Mouse (Mus musculus) neural tube, embryonic 11.5 days (tissue): ENCODE measurements around the gene Gm4924. TPM values are rescaled to one million over a fixed set of nuclear protein-coding genes. Genes with fewer than 3 reads are reported as not detected.
A peak's percentile ranks its signal among the peaks of the same experiment; 100 is the strongest.

Experiments
- ATAC-seq: fragments of 200-750 bp; cut with Nextera tagmentation; 2 replicates; pipeline ENCODE4 v1.8.0; 2017; ENCODE audit warnings: moderate number of reproducible peaks, mild to moderate bottlenecking, moderate TSS enrichment, moderate library complexity; ENCODE audit not compliant: insufficient read depth, low FRiP score, low TSS enrichment
- DNase-seq: peaks from one replicate; pipeline ENCODE4 v3.0.0-alpha.2; 2015; ENCODE audit warnings: low spot score
- H3K27ac ChIP-seq: fragments of 300-500 bp; sonication (generic); 2 replicates; pipeline ENCODE4 v1.5.1; 2014; ENCODE audit warnings: low read depth, mild to moderate bottlenecking, low read length
- H3K27me3 ChIP-seq: fragments of 300-500 bp; sonication (generic); 2 replicates; pipeline ENCODE4 v1.6.1; 2014; ENCODE audit warnings: mild to moderate bottlenecking, low read length, mixed read lengths; ENCODE audit not compliant: control insufficient read depth, insufficient read depth
- H3K36me3 ChIP-seq: fragments of 300-500 bp; sonication (generic); 2 replicates; pipeline ENCODE4 v1.6.1; 2014; ENCODE audit warnings: mild to moderate bottlenecking, low read length, moderate library complexity, mixed read lengths; ENCODE audit not compliant: control insufficient read depth, insufficient read depth
- H3K4me1 ChIP-seq: fragments of 300-500 bp; sonication (generic); 2 replicates; pipeline ENCODE4 v1.6.1; 2014; ENCODE audit warnings: low read length, mixed read lengths; ENCODE audit not compliant: control insufficient read depth, insufficient read depth
- H3K4me2 ChIP-seq: fragments of 300-500 bp; sonication (generic); 2 replicates; pipeline ENCODE4 v1.6.1; 2014; ENCODE audit warnings: low read depth, mild to moderate bottlenecking, moderate library complexity
- H3K4me3 ChIP-seq: fragments of 300-500 bp; sonication (generic); 2 replicates; pipeline ENCODE4 v1.5.1; 2014; ENCODE audit warnings: low read depth, low read length
- H3K9ac ChIP-seq: fragments of 300-500 bp; sonication (generic); 2 replicates; pipeline ENCODE4 v1.6.1; 2014; ENCODE audit warnings: mild to moderate bottlenecking, low read length
- H3K9me3 ChIP-seq: fragments of 300-500 bp; sonication (generic); 2 replicates; pipeline ENCODE4 v1.6.1; 2016; ENCODE audit warnings: low read length; ENCODE audit not compliant: control insufficient read depth
- WGBS: fragments of 180-500 bp; shearing (Covaris S2); extraction: QIAGEN DNeasy Blood & Tissue Kit; methylation state at CpG from one replicate; pipeline ENCODE4 v1.1.7; 2014; 5-methylcytosine and 5-hydroxymethylcytosine counted together
- polyA plus RNA-seq: library from polyadenylated mRNA; unstranded; fragments of >200 nt; fragmentation: Nextera tagmentation; extraction: Ambion mirVana; gene quantifications from 2 replicates; pipeline ENCODE4 v1.2.1, GENCODE M21; 2014

Gene Gm4924
- polyA plus RNA-seq: 7.8 and 9.8 TPM in 2 replicates

DNA sequence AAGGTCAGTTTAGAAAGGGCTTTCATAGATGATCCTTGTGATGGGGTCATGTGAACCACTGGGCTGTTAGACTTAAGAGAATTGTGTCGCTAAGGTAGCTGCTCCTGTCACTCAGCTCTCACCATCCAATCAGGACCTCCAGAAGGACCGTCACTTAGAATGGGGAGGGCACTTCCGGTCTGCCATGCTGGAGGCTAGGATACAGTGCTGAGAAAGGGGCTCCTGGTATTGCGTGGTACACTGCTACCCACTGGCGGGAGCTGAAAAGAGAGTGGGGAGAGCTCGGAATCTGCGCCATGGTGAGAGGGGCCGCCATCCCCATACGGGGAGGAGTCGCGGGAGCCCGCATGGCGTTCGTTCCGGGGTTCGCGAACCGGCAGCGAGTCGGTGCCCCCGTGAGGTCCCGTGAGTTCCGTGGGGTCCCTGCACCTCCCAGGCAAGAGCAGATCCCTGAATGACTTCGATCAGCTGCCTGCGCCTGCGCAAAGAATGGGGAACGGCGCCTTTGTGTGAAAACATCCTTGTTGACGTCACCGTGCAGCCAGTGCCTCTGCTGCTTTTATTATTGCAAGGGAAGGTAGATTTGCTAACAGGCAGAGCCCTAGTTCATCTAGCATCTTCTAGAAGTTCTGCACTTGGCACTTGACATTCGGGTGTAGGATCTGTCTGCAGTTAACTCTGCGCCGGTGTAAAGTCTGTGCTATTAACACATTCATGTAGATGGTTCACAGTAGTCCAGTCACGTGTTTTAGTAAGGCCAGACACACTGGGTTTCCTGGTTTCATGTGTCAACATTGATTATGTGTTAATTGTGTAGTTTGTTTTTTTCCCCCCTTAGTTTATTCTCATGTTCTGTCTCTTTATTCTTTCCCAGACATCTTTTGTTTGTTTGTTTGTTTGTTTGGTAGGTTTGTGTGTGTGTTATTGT is at the start of gene Gm4924:
Gm4924 (plus strand) TSS at position 173 of the 928 bp plus-strand sequence.
- DNase-seq: peak; percentile 86
- H3K4me3 ChIP-seq: peak within 1 kb of the TSS; percentile 45
- H3K36me3 ChIP-seq: no peaks in the 10 kb centered on the region
- no peaks in the 10 kb centered on the region for H3K4me1 ChIP-seq
- H3K9ac ChIP-seq: peak within 1 kb of the TSS; percentile 70
- peak within 1 kb of the TSS; percentile 40 for H3K4me2 ChIP-seq
- ATAC-seq: peak; percentile 100
- WGBS: 6% methylated on average over 34 of the region's 34 CpGs
- H3K27ac ChIP-seq: peak within 1 kb of the TSS; percentile 81
- 0 out of 2 replicates have a peak, but pooled peaks cover 8% of the 10 kb centered on the region for H3K9me3 ChIP-seq
- no peaks in the 10 kb centered on the region for H3K27me3 ChIP-seq

DNA sequence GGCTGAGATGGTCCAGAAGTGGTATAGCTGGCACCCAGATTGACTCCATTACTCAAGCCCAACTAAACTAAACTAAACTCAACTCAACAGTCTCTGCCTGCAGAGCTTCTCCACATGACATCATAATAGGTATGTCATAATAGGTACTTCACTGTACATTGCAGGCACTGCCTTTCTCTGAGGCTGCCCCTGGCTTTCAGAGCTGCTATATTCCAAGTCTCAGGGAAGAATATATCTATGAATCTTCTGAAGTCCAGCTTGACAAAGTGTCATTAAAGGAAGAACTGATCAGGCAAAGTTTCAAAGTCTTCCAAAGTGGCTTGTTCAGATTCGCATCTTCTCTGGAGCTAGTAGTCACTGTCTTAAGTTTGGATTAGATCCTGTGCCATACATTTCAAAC is 37.6 kb upstream of the Gm4924 start, which contains the start of gene 4932415D10Rik:
4932415D10Rik (minus strand) TSS at position 101 of the 400 bp plus-strand sequence.
- WGBS: 93% methylated on average over 1 of the region's 1 CpGs

DNA sequence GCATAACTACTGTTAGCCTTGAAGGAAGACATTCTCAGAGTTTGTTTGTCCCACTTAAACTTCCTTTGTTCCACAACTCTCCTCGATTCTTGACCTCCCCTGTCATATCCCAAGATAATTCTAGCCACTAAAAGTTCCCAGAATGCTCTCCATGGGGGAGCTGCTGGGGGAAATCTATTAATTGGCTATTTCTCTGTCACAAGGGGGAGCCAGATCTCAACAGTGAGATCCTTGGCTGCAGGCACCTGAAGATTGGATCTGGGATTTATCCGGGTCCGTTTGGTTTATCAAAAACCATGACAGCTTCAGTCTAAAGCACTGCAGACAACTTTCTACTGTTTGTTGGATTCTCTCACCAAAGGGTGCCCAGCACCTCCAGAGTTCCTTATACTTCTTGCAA is 33.9 kb upstream of the Gm4924 start:
- no peaks in the 10 kb centered on the region for H3K36me3 ChIP-seq
- DNase-seq: no peak
- no peaks in the 10 kb centered on the region for H3K4me1 ChIP-seq
- no peak overlapping the region for H3K27ac ChIP-seq
- no peak for ATAC-seq
- WGBS: 67% methylated on average over 3 of the region's 3 CpGs
- H3K27me3 ChIP-seq: no peaks in the 10 kb centered on the region
- H3K9me3 ChIP-seq: no peaks in the 10 kb centered on the region
- H3K4me2 ChIP-seq: no peak overlapping the region
- H3K4me3 ChIP-seq: no peak overlapping the region
- no peak overlapping the region for H3K9ac ChIP-seq

More for the DNA sequence above, 37.6 kb upstream of the Gm4924 start, which contains the start of gene 4932415D10Rik:
- Histone ChIP-seq H3K4me2 (no peak within 1 kb of the TSS), H3K27me3 (no peaks in the 10 kb centered on the region), H3K9ac (no peak within 1 kb of the TSS), H3K4me1 (no peaks in the 10 kb centered on the region), H3K36me3 (no peaks in the 10 kb centered on the region), H3K9me3 (no peaks in the 10 kb centered on the region), H3K27ac (no peak within 1 kb of the TSS), H3K4me3 (no peak within 1 kb of the TSS)
- ATAC-seq (no peak), DNase-seq (no peak)

DNA sequence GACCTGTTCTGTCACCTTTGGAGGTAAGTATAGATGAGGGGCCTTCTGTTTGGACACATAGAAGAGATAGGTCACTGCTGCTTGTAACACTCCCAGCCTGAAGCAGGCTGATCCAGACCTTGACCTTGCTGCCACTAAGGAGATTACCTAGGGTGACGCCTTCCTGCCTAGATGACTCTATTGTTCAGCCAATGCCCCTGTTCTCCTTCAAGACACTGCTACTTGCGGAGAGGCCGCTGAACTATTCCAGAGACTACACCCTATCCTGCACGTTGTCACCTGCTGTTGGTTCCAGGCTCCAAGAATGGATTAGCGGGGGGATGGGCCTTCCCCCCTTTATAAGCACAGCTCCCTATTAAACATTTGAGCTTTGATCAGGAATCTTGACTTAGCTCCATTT is 24.2 kb upstream of the Gm4924 start:
- WGBS: 90% methylated on average over 5 of the region's 5 CpGs
- H3K4me1 ChIP-seq: no peaks in the 10 kb centered on the region
- no peak for ATAC-seq
- no peak overlapping the region for H3K9ac ChIP-seq
- DNase-seq: no peak
- H3K27me3 ChIP-seq: no peaks in the 10 kb centered on the region
- H3K27ac ChIP-seq: no peak overlapping the region
- H3K36me3 ChIP-seq: no peaks in the 10 kb centered on the region
- no peaks in the 10 kb centered on the region for H3K9me3 ChIP-seq
- H3K4me3 ChIP-seq: no peak overlapping the region
- no peak overlapping the region for H3K4me2 ChIP-seq

DNA sequence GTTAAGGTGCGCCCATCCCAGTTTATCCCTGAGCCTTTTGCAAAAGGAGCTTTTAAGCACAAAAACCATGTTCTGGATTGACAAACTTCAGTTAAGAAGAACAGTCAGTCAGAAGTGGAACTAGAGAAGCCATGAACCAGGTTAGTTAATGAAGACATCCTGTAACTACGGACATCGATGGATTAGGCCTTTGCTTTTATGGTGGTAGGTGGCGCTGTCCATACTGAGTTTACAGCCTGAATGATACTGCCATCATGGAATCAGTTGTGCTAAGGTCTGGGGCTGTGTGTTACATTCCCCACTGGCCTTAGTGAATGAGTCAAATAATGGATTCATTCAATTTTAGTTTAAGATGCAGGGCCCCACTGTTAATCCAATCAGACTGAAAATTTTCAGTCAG is 1.3 kb downstream of the Gm4924 start:
- no peak overlapping the region for H3K4me3 ChIP-seq

GRCm38 (mm10) chr10:82361911-82362310 is 7.9 kb downstream of the Gm4924 start:
- Histone ChIP-seq H3K4me1 (no peaks in the 10 kb centered on the region), H3K27ac (no peak overlapping the region), H3K27me3 (no peaks in the 10 kb centered on the region), H3K9ac (no peak overlapping the region), H3K9me3 (peaks cover 18% of the 10 kb centered on the region), H3K36me3 (peaks cover 2% of the 10 kb centered on the region; the same call in 1 of the 2 replicates), H3K4me3 (no peak overlapping the region), H3K4me2 (no peak overlapping the region)
- ATAC-seq (no peak), DNase-seq (no peak)
- 91% methylated on average over 9 of the region's 9 CpGs for WGBS

More for the DNA sequence above, 1.3 kb downstream of the Gm4924 start:
- DNase-seq (no peak), ATAC-seq (no peak)
- no peak overlapping the region for H3K9ac ChIP-seq
- no peaks in the 10 kb centered on the region for H3K4me1 ChIP-seq
- H3K27ac ChIP-seq: no peak overlapping the region
- 0 out of 2 replicates have a peak, but pooled peaks cover 8% of the 10 kb centered on the region for H3K9me3 ChIP-seq
- no peak overlapping the region for H3K4me2 ChIP-seq
- WGBS: 93% methylated on average over 4 of the region's 4 CpGs
- no peaks in the 10 kb centered on the region for H3K36me3 ChIP-seq
- no peaks in the 10 kb centered on the region for H3K27me3 ChIP-seq

GRCm38 (mm10) chr10:82382992-82383391 is 28.9 kb downstream of the Gm4924 start:
- Histone ChIP-seq H3K27ac (no peak overlapping the region), H3K27me3 (no peaks in the 10 kb centered on the region), H3K9me3 (peaks cover 9% of the 10 kb centered on the region), H3K4me1 (no peaks in the 10 kb centered on the region), H3K4me3 (no peak overlapping the region), H3K9ac (no peak overlapping the region), H3K4me2 (no peak overlapping the region), H3K36me3 (no peaks in the 10 kb centered on the region)
- no peak for ATAC-seq
- DNase-seq: no peak
- WGBS: 85% methylated on average over 1 of the region's 1 CpGs

DNA sequence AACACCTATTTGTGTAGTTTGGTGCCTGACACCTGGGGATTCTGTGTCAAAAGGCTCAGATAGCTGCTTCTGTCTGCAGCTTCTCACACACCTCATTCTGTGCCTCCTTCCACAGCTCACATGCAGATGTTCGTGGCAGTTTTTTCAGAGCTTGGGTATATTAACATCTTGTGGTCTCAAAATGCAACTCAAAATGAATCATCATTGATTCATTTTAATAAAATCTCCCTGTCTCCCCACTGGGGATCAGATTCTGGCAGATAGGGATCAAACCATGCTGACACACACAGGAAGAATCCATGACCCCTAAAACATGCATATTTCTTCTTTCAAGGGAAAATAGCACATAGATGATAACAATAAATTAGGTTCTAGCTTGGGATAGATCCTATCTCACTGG is 55.5 kb downstream of the Gm4924 start:
- Histone ChIP-seq H3K36me3 (no peaks in the 10 kb centered on the region), H3K27me3 (no peaks in the 10 kb centered on the region), H3K9me3 (peaks cover 6% of the 10 kb centered on the region; the same call in 1 of the 2 replicates), H3K4me3 (no peak overlapping the region), H3K4me1 (no peaks in the 10 kb centered on the region), H3K9ac (no peak overlapping the region), H3K27ac (no peak overlapping the region), H3K4me2 (no peak overlapping the region)
- DNase-seq: no peak
- WGBS: 75% methylated on average over 1 of the region's 1 CpGs
- no peak for ATAC-seq

DNA sequence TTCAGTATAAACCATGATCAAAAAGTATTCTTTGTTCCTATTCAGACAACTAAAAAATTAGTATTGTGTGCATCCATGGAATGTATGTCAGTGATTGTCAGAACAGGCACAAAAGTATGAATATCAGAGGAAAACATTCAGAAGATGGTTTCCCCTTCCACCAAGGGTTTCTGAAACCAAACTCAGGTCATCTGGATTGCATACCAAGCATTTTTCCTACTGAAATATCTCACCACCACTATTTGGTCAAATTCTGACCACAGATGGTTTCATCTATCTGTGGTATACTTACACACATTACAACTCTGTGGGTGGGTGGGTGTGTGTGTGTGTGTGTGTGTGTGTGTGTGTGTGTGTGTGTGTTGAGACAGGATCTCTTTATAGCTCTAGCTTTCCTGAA is 69.6 kb downstream of the Gm4924 start:
- H3K4me3 ChIP-seq: no peak overlapping the region
- H3K36me3 ChIP-seq: no peaks in the 10 kb centered on the region
- ATAC-seq: no peak
- H3K9me3 ChIP-seq: peaks cover 2% of the 10 kb centered on the region; the same call in 1 of the 2 replicates
- no peaks in the 10 kb centered on the region for H3K27me3 ChIP-seq
- H3K4me2 ChIP-seq: no peak overlapping the region
- no peaks in the 10 kb centered on the region for H3K4me1 ChIP-seq
- H3K27ac ChIP-seq: no peak overlapping the region
- no peak overlapping the region for H3K9ac ChIP-seq
- DNase-seq: no peak
